Mouse (Mus musculus) erythroblast, adult 5-6 weeks (primary cell): ENCODE measurements around the gene Gm49380. TPM values are rescaled to one million over a fixed set of nuclear protein-coding genes. Genes with fewer than 3 reads are reported as not detected.
"Not testable (repeated sequence)": the region's sequence is repeated elsewhere in the genome, so short reads cannot be mapped to it uniquely, and the experiment has no call there.

ENCODE experiments used
- ATAC-seq: replicated peaks from 2 replicates; pipeline ENCODE4 v1.8.0; 2016; ENCODE audit warnings: moderate number of reproducible peaks, mild to moderate bottlenecking, moderate TSS enrichment, inconsistent platforms; ENCODE audit not compliant: poor library complexity, low FRiP score, severe bottlenecking
- total RNA-seq, 2 experiments: library from RNA; stranded (forward) in 1 of 2; stranded (reverse) in 1 of 2; fragments of 150-400 nt in 1 of 2; fragments of 200-764, 138-1000 nt in 1 of 2; gene quantifications; 2 replicates each; pipeline versions ENCODE4 v1.2.3 to v1.2.4; 2015 to 2017; ENCODE audit warnings: low replicate concordance in 2 of 2

Gene Gm49380
- total RNA-seq, 2 experiments from 2014 or later = not detected

GRCm38 (mm10) chr9:44125546-44126428 is 12.5 kb upstream of the Gm49380 start:
- peak; percentile 76 for ATAC-seq

- ATAC-seq = no peak
These were observed 11.7 kb upstream of the Gm49380 start for GRCm38 (mm10) chr9:44125026-44125425.

DNA sequence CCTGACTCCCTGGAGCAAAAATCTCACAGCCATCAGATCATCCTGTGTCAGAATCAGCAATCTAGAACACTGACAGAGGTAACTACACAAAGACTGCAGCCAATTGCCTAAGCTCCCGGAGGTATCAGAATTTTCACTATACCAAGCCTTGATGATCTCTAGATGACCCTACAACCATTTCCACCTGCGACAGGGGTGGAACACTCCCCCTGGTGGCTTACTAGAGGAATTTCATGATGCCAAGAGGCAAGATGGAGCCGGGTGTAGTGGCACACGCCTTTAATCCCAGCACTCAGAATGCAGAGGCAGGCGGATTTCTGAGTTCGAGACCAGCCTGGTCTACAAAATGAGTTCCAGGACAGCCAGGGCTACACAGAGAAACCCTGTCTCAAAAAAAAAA is 11.0 kb upstream of the Gm49380 start:
- ATAC-seq = peak; percentile 63; the same call in 1 of the 2 replicates

- no peak for ATAC-seq
These were observed 6.7 kb upstream of the Gm49380 start for GRCm38 (mm10) chr9:44119948-44120465.

DNA sequence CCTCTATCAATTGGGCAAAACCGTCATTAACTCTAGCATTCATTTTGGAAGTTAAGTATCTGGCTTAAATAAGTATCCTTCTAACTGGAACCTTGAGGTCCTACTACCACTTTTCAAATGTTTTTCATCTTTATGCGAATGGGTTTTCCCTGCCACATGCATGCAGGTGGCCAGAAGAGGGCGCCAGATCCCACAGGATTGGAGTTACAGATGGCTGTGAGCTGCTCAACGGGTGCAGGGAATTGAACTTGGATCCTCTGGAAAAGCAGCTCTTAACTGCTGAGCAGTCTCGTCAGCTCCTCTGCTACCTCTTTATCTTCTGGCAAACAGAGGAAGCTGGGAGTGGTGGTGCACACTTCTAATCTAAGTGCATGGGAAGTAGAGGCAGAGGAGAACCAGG is 5.7 kb upstream of the Gm49380 start:
- ATAC-seq = peak; percentile 68

DNA sequence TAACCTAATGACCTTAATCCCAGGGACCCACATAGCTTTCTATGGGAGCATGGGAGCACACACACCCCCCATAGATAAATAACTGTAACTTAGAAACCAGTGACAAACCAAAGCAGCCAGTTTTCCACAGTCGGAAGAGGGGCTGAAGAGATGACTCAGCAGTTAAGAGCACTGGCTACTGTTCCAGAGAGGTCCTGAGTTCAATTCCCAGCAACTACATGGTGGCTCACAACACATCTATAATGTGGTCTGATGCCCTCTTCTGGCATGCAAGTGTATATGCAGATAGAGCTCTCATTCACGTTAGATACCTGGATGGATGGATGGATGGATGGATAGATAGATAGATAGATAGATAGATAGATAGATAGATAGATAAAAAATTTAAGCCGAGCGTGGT is 2.9 kb upstream of the Gm49380 start:
- no peak for ATAC-seq

DNA sequence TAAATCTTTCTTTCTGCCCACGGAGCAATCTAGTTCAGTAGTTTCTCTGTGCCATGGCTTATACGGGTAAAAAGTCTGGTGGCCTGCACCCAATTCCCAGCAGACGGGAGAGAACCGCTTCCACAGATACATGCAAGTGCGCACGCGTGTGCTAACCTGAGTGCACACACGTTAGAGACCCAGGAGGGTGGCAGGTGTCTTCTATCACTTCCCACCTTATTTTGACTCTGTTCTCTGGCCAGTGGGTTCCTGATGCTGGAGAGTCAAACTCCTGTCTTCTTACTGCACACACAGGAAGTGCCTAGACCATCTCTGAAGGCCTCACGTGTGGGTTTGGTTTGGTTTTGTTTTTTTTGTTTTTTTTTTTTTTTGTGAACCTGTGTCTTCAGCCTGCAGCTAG is 2.3 kb upstream of the Gm49380 start:
- ATAC-seq = no peak

- no peak for ATAC-seq
These were observed 1.2 kb upstream of the Gm49380 start for GRCm38 (mm10) chr9:44114453-44114852.

- not testable (repeated sequence) for ATAC-seq
These were observed 1.4 kb downstream of the Gm49380 start for GRCm38 (mm10) chr9:44111909-44112308.

DNA sequence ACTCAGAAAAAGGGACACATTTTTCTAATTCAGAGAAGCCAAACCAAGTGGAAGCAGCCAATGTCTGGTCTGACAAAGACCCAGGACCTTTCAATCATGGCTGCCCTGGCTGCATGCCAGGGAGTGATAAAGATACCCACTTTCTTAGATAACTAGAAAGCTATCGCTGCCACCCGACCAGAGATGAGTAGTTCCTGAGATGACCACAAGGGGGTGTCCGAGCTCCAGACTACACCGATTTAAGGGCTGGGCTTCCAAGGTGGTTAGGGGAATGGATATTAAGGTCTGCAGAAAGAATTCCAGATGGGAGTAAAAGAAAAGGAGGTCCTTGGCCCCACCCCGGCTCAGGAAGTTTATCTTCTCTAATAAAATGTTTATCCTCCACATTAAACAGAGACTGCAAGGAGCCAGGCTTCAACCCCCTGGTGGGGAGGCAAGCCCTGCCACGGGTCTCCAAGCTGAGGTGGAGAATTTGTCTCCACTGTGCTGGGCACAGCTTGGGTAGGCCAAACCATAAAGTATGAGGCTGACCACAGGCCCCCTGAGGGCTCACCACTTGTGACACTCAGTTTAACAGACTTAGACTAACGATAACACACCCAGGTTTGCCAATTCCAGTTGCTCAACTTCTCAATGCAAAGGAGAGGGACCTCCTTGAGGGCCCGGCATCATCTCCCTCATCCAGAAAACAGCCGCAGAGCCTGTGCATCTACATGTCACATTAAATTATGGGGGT is 3.8 kb downstream of the Gm49380 start:
- peak; percentile 45; the same call in 1 of the 2 replicates for ATAC-seq

GRCm38 (mm10) chr9:44108269-44109055 is 4.8 kb downstream of the Gm49380 start:
- ATAC-seq = no peak

DNA sequence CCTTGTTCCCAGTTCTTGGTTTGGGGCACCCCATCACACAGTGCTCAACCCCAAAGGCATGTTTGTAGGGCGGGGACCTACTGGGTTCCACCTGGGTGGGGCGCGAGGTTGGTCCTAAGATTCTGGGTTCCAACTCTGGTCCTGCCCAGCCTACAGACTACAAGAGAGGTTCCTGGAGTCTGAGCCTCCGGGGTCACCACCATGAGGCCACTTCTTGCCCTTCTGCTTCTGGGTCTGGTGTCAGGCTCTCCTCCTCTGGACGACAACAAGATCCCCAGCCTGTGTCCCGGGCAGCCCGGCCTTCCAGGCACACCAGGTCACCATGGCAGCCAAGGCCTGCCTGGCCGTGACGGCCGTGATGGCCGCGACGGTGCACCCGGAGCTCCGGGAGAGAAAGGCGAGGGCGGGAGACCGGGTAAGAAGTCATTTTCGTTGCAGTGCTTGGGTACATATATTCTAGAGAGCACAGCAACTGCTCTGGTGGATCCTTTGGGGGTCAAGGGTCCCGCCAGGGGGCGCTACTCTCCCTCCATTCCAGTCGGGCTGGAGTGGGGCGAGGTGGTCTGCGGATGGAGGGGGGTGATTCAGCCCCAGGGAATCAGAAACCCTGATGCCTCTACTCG is 5.6 kb downstream of the Gm49380 start:
- no peak for ATAC-seq

GRCm38 (mm10) chr9:44107110-44107509 is 6.2 kb downstream of the Gm49380 start, which contains the start of gene C1qtnf5:
Gene C1qtnf5, plus strand, starts transcription at chr9:44107245.
- ATAC-seq = no peak

DNA sequence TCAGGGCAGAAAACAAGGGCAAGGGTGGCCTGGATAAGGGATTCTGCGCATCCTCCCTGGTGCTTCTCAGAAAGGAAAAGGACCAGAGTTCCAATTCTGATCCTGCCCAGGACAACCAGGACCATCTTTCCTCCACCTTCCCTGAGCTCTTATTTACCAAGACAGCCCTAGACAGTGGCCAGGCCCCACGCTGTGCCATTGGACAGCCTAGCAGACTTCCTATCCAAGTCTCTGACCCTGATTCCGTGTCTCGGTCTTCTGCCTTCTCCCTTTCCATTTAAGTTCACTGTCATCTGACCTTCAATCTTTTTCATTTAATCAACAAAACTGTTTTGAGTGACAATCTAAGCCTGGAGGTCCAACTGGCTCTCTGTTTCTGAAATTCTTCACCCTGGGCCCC is 6.7 kb downstream of the Gm49380 start:
- ATAC-seq = no peak

DNA sequence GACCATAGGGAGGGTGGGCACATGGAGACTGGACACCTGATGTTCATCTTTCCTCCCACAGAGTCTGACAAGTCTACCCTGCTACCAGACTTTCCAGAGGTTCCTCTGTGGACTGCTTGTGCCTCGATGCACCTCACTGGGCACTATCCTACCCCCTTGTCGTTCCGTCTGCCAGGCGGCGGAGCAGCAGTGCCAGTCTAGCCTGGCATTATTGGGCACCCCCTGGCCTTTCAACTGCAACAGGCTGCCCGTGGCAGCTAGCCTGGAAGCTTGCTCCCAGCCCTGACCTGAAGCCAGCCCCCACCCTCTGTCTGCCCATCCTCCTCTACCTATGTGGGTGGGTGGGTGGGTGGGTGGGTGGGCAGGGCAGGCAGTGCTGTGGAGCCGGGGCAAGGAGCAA is 7.1 kb downstream of the Gm49380 start:
- ATAC-seq = no peak

- ATAC-seq = no peak
These were observed 7.5 kb downstream of the Gm49380 start for GRCm38 (mm10) chr9:44105781-44106180.

DNA sequence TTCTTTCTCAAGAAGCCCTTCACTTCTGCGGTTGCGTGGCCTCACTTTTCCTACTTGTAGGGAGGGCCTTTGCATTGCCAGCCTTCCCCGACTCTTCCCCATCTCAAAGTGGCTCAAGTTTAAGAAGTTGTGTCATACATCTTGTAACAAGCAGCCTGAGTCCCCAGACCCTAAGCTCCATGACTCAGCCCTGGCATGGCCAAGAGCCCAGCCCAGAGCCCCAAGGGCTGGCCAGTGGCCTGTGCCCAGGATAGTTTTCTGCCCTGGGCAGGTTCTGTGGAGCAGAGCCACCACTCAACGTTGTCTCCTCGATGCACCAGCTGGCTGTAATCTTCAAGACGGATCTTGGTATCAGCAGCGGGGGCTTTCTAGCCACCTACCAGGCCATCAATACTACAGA is 8.4 kb downstream of the Gm49380 start:
- no peak for ATAC-seq

DNA sequence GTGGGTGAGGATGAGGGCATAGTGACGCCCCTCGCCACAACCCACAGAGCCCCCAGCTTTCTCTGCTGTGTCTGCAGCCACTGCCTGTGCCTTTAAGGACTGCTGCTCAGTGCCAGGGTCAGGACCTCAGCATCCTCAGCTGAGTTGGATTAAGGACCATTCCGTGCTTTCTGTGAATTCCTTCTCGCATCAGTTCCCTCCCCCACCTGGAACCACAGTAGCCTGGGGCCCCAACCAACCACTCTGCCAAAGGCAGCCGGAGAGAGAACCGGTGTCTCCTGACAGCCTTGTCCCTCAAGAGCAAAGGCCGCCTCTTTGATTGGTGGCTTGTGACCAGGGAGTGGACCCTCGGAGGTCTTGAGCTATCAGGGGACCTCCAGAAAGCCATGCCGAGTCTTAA is 11.8 kb downstream of the Gm49380 start, which contains the start of gene Mfrp:
TSS of gene Mfrp (plus strand) at position 240 of the 400 bp plus-strand sequence.
- no peak for ATAC-seq

- ATAC-seq = no peak
These were observed 16.8 kb downstream of the Gm49380 start for GRCm38 (mm10) chr9:44096536-44096935.
